Mouse (Mus musculus) heart, embryonic 11.5 days (tissue): ENCODE data around the gene Ppp1r12b. TPM values are rescaled to one million over a fixed set of nuclear protein-coding genes. Genes with fewer than 3 reads are reported as not detected.

ENCODE experiments used
- ATAC-seq: fragments of 200-750 bp; cut with Nextera tagmentation; replicated peaks from 2 replicates; pipeline ENCODE4 v1.8.0; 2017; ENCODE audit warnings: moderate library complexity; ENCODE audit not compliant: insufficient number of reproducible peaks, low FRiP score, low TSS enrichment
- H3K27ac ChIP-seq: fragments of 300-500 bp; sonication (generic); 2 replicates; pipeline ENCODE4 v1.5.1; 2014; ENCODE audit warnings: mild to moderate bottlenecking, low read depth, low read length
- H3K27me3 ChIP-seq: fragments of 300-500 bp; sonication (generic); 2 replicates; pipeline ENCODE4 v1.6.1; 2014; ENCODE audit warnings: mild to moderate bottlenecking, low read length, mixed read lengths; ENCODE audit not compliant: control insufficient read depth, insufficient read depth
- H3K36me3 ChIP-seq: fragments of 300-500 bp; sonication (generic); 2 replicates; pipeline ENCODE4 v1.6.1; 2014; ENCODE audit warnings: mild to moderate bottlenecking, low read length, moderate library complexity, mixed read lengths; ENCODE audit not compliant: control insufficient read depth, insufficient read depth
- H3K4me1 ChIP-seq: fragments of 300-500 bp; sonication (generic); 2 replicates; pipeline ENCODE4 v1.6.1; 2014; ENCODE audit warnings: low read length; ENCODE audit not compliant: control insufficient read depth, insufficient read depth
- H3K4me2 ChIP-seq: fragments of 300-500 bp; sonication (generic); 2 replicates; pipeline ENCODE4 v1.6.1; 2014; ENCODE audit warnings: mild to moderate bottlenecking, moderate library complexity
- H3K4me3 ChIP-seq: fragments of 300-500 bp; sonication (generic); 2 replicates; pipeline ENCODE4 v1.5.1; 2014; ENCODE audit warnings: low read depth, low read length
- H3K9ac ChIP-seq: fragments of 300-500 bp; sonication (generic); 2 replicates; pipeline ENCODE4 v1.6.1; 2014; ENCODE audit warnings: mild to moderate bottlenecking, low read depth, low read length, moderate library complexity
- H3K9me3 ChIP-seq: fragments of 300-500 bp; sonication (generic); replicated peaks from 2 replicates; pipeline ENCODE4 v1.6.1; 2016; ENCODE audit warnings: low read length; ENCODE audit not compliant: control insufficient read depth
- WGBS: fragments of 180-500 bp; shearing (Covaris S2); extraction: QIAGEN DNeasy Blood & Tissue Kit; methylation state at CpG from one replicate; pipeline ENCODE4 v1.1.7; 2014; ENCODE audit not compliant: insufficient replicate concordance; 5-methylcytosine and 5-hydroxymethylcytosine counted together
- polyA plus RNA-seq: library from polyadenylated mRNA; unstranded; fragments of >200 nt; fragmentation: Nextera tagmentation; extraction: Ambion mirVana; gene quantifications from 2 replicates; pipeline ENCODE4 v1.2.1, GENCODE M21; 2014

The Ppp1r12b gene
- polyA plus RNA-seq, 1 experiment from 2014 or later, result 26.7 TPM

- 0 out of 2 replicates have a peak, but pooled peaks cover 3% of the 10 kb centered on the region for H3K4me1 ChIP-seq
- H3K4me3 ChIP-seq, result no peak overlapping the region
- H3K27ac ChIP-seq, result no peak overlapping the region
- 74% methylated on average over 1 of the region's 1 CpGs for WGBS
- ATAC-seq, result no peak
- no peak overlapping the region for H3K4me2 ChIP-seq
- H3K27me3 ChIP-seq, result no peaks in the 10 kb centered on the region
- H3K9ac ChIP-seq, result no peak overlapping the region
- no peaks in the 10 kb centered on the region for H3K9me3 ChIP-seq
- peaks cover 3% of the 10 kb centered on the region; the same call in 1 of the 2 replicates for H3K36me3 ChIP-seq
Measured at GRCm38 (mm10) chr1:134796076-134796475, 159.7 kb downstream of the Ppp1r12b start.

GRCm38 (mm10) chr1:134791456-134791855 is 164.3 kb downstream of the Ppp1r12b start:
- Histone ChIP-seq H3K36me3 (no peaks in the 10 kb centered on the region), H3K4me2 (no peak overlapping the region), H3K4me3 (no peak overlapping the region), H3K9ac (no peak overlapping the region), H3K4me1 (peaks cover 11% of the 10 kb centered on the region), H3K27me3 (no peaks in the 10 kb centered on the region), H3K9me3 (no peaks in the 10 kb centered on the region), H3K27ac (no peak overlapping the region)
- no peak for ATAC-seq

DNA sequence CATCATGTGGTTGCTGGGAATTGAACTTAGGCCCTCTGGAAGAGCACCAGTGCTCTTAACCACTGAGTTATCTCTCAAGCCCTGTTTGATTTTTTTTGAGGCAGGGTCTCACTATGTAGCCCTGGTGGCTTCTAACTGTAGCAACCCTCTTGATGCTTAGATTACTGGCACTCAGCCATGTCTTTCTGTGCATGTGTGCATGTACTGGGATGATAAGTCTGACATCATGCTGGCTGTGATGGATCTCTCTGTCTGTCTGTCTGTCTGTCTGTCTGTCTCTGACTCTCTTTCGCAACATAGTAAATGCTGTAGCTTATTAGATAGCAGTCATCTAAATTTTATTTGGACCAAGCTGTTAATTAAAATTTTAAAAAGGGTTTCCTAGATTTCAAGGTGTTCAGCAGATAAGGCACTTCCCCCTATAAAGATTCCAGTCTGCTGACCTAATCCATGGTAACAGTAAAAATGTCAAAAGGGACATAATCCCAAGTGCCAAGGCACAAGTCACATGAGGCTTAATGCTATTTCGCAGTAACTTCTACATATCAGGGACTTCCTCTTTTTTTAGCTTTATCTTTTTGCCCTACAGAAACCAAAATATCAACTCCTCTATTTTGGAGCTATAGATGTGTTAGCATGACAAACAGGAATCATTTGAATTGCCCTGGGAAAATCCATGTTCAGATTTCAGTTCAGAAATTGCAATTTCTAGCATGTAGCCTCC is 164.9 kb downstream of the Ppp1r12b start:
- no peak overlapping the region for H3K4me2 ChIP-seq
- WGBS, result 80% methylated on average over 2 of the region's 2 CpGs
- H3K4me1 ChIP-seq, result peaks cover 16% of the 10 kb centered on the region
- H3K27me3 ChIP-seq, result no peaks in the 10 kb centered on the region
- H3K9ac ChIP-seq, result no peak overlapping the region
- no peak for ATAC-seq
- no peak overlapping the region for H3K27ac ChIP-seq
- H3K9me3 ChIP-seq, result no peaks in the 10 kb centered on the region
- no peak overlapping the region for H3K4me3 ChIP-seq
- H3K36me3 ChIP-seq, result no peaks in the 10 kb centered on the region

DNA sequence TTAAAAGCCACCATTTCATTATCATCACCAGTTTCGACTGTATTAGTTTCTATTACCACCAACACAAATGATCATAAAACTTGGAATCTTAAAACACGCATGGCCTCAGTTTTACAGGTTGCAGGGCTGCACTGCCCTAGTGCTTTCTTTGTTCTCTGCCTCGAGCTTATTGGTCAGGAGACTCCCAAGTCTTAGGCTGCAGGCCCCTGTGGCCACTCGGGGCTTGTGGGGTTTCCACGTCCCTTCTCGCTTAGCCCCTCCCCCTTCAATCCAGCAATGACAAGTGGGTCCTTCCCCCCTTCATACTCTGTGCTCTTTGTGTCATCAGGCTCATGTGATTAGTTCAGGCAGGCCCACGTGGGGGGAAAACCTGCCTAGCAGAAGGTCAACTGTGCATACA is 167.6 kb downstream of the Ppp1r12b start:
- H3K27ac ChIP-seq, result no peak overlapping the region
- no peaks in the 10 kb centered on the region for H3K9me3 ChIP-seq
- H3K27me3 ChIP-seq, result no peaks in the 10 kb centered on the region
- no peak overlapping the region for H3K9ac ChIP-seq
- H3K36me3 ChIP-seq, result no peaks in the 10 kb centered on the region
- no peak overlapping the region for H3K4me3 ChIP-seq
- peaks cover 32% of the 10 kb centered on the region for H3K4me1 ChIP-seq
- no peak for ATAC-seq
- WGBS, result 59% methylated on average over 7 of the region's 7 CpGs
- H3K4me2 ChIP-seq, result no peak overlapping the region

DNA sequence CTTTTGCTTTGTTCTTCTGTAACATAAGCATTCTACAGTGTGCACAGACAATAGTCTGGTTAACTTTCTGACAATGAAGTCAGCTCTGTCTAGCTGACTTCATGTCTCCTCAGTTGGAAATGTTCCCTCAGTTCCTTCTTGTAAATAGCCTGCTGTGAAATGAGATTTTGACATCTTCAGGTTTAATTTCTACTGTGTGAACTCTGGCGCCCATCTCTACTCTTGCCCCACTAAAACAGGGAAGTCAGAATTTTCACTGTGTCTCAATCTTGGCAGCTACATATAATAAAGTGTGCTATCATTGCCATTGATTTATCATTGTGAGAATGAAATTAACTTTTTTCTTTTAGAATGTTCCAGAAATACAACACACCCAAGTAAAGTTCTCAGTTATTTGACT is 170.8 kb downstream of the Ppp1r12b start:
- Histone ChIP-seq H3K27me3 (no peaks in the 10 kb centered on the region), H3K4me2 (no peak overlapping the region), H3K9me3 (no peaks in the 10 kb centered on the region), H3K4me1 (peaks cover 28% of the 10 kb centered on the region), H3K9ac (no peak overlapping the region), H3K27ac (peak overlapping the region; percentile 76), H3K4me3 (no peak overlapping the region), H3K36me3 (no peaks in the 10 kb centered on the region)
- ATAC-seq, result no peak
- WGBS, result 78% methylated on average over 1 of the region's 1 CpGs

DNA sequence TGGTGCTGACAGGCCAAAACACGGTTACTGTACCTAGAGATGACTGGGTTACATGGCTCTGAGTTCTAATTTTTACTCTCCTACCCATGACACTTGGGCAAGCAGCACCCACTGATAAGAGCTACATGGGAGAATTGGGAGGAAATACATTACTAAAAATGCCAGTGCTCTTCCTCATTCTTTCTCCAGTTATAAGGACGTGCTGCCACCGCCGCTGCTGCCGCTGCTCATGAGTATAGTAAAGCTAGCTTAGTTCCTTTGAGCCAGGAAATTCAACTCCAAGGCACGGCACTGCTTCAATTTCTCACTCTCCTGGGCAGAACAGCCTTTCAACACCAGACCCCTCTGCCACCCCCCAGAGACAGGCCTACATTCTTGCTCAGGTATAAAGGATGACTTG is 171.3 kb downstream of the Ppp1r12b start:
- no peaks in the 10 kb centered on the region for H3K36me3 ChIP-seq
- no peaks in the 10 kb centered on the region for H3K27me3 ChIP-seq
- H3K27ac ChIP-seq, result peak overlapping the region; percentile 76
- no peak overlapping the region; the same call in 1 of the 2 replicates for H3K9ac ChIP-seq
- H3K4me1 ChIP-seq, result peaks cover 28% of the 10 kb centered on the region
- H3K4me2 ChIP-seq, result no peak overlapping the region
- WGBS, result 70% methylated on average over 6 of the region's 6 CpGs
- no peaks in the 10 kb centered on the region for H3K9me3 ChIP-seq
- H3K4me3 ChIP-seq, result no peak overlapping the region
- ATAC-seq, result no peak

DNA sequence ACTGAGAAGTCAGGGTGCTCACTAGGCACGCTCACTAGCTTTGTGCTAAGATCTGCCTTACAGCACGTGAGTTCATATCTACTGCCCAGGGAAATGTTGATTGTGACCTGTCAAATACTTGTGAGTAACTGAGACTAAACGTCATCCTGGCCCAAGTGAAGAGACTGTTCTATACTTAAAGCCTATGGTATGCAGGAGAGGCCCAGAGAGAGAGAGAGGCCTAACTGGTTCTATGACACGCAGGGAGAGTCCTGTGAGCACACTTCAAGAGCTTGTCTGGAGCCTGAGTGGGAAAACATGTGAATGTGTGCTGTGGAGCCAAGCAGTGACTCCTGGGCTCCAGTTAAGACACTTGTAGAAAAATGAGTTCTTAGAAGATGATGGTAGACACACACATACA is 171.8 kb downstream of the Ppp1r12b start:
- no peaks in the 10 kb centered on the region for H3K9me3 ChIP-seq
- no peak overlapping the region for H3K4me3 ChIP-seq
- ATAC-seq, result 0 out of 2 replicates have a peak, but pooled peaks have one; percentile 35
- H3K4me2 ChIP-seq, result no peak overlapping the region; the same call in 1 of the 2 replicates
- H3K27ac ChIP-seq, result peak overlapping the region; percentile 76
- H3K36me3 ChIP-seq, result no peaks in the 10 kb centered on the region
- H3K4me1 ChIP-seq, result peaks cover 28% of the 10 kb centered on the region
- no peak overlapping the region; the same call in 1 of the 2 replicates for H3K9ac ChIP-seq
- no peaks in the 10 kb centered on the region for H3K27me3 ChIP-seq
- WGBS, result 38% methylated on average over 4 of the region's 4 CpGs

GRCm38 (mm10) chr1:134782797-134783196 is 172.9 kb downstream of the Ppp1r12b start:
- Histone ChIP-seq H3K9me3 (no peaks in the 10 kb centered on the region), H3K4me2 (no peak overlapping the region), H3K27me3 (no peaks in the 10 kb centered on the region), H3K9ac (no peak overlapping the region), H3K27ac (no peak overlapping the region), H3K4me3 (no peak overlapping the region), H3K36me3 (no peaks in the 10 kb centered on the region), H3K4me1 (peaks cover 30% of the 10 kb centered on the region)
- WGBS, result 86% methylated on average over 5 of the region's 5 CpGs
- ATAC-seq, result no peak
